Mouse (Mus musculus) heart, adult 2 months (tissue): ENCODE measurements at regions not wholly inside any gene's neighbourhood (a gene's known extent, or its start where the extent isn't known, plus 50 kb on each side); places are given as distances from the start of the nearest gene placed in this dataset.

ENCODE experiments used
- CTCF ChIP-seq: fragments of 200-600 bp; IDR thresholded peaks from 2 replicates; pipeline ENCODE4 v1.8.1; 2022; ENCODE audit warnings: antibody characterized with exemption, mild to moderate bottlenecking, moderate library complexity
- EP300 ChIP-seq: fragments of 200-500 bp; IDR thresholded peaks from 2 replicates; pipeline ENCODE4 v1.6.1; 2011; ENCODE audit warnings: low read depth, low read length, control low read depth; ENCODE audit not compliant: insufficient read depth
- POLR2A ChIP-seq: fragments of 200-500 bp; IDR thresholded peaks from 2 replicates; pipeline ENCODE4 v1.6.1; 2011; ENCODE audit warnings: mild to moderate bottlenecking, low read depth, low read length, control low read depth; ENCODE audit not compliant: insufficient read depth

GRCm38 (mm10) chr16:55745094-55745493 is 93.6 kb downstream of the Nfkbiz start:
- no peak for TF ChIP-seq POLR2A
- TF ChIP-seq CTCF, result no peak
- no peak for TF ChIP-seq EP300
